Mouse (Mus musculus) hindbrain, embryonic 11.5 days (tissue): ENCODE data around the gene Gm37419. TPM values are rescaled to one million over a fixed set of nuclear protein-coding genes. Genes with fewer than 3 reads are reported as not detected.

Experiments
- ATAC-seq: fragments of 200-750 bp; cut with Nextera tagmentation; 2 replicates; pipeline ENCODE4 v1.8.0; 2017; ENCODE audit warnings: mild to moderate bottlenecking, moderate TSS enrichment, moderate library complexity; ENCODE audit not compliant: low FRiP score
- DNase-seq: peaks from one replicate; pipeline ENCODE4 v3.0.0-alpha.2; 2015; ENCODE audit warnings: low spot score
- H3K27ac ChIP-seq: fragments of 300-500 bp; sonication (generic); 2 replicates; pipeline ENCODE4 v1.5.1; 2014; ENCODE audit warnings: mild to moderate bottlenecking, low read depth, low read length
- H3K27me3 ChIP-seq: fragments of 300-500 bp; sonication (generic); 2 replicates; pipeline ENCODE4 v1.6.1; 2014; ENCODE audit warnings: mild to moderate bottlenecking, low read length, moderate library complexity, mixed read lengths; ENCODE audit not compliant: control insufficient read depth, insufficient read depth
- H3K36me3 ChIP-seq: fragments of 300-500 bp; sonication (generic); 2 replicates; pipeline ENCODE4 v1.6.1; 2014; ENCODE audit warnings: mild to moderate bottlenecking, low read length, moderate library complexity, mixed read lengths; ENCODE audit not compliant: control insufficient read depth, insufficient read depth
- H3K4me1 ChIP-seq: fragments of 300-500 bp; sonication (generic); replicated peaks from 2 replicates; pipeline ENCODE4 v1.6.1; 2014; ENCODE audit warnings: low read length, mixed read lengths; ENCODE audit not compliant: control insufficient read depth, insufficient read depth
- H3K4me2 ChIP-seq: fragments of 300-500 bp; sonication (generic); replicated peaks from 2 replicates; pipeline ENCODE4 v1.6.1; 2014; ENCODE audit warnings: mild to moderate bottlenecking, low read depth, low read length
- H3K4me3 ChIP-seq: fragments of 300-500 bp; sonication (generic); 2 replicates; pipeline ENCODE4 v1.5.1; 2014; ENCODE audit warnings: low read depth, low read length
- H3K9ac ChIP-seq: fragments of 300-500 bp; sonication (generic); 2 replicates; pipeline ENCODE4 v1.6.1; 2014; ENCODE audit warnings: low read depth, low read length
- H3K9me3 ChIP-seq: fragments of 300-500 bp; sonication (generic); 2 replicates; pipeline ENCODE4 v1.6.1; 2016; ENCODE audit warnings: low read length; ENCODE audit not compliant: control insufficient read depth
- WGBS: fragments of 180-500 bp; shearing (Covaris S2); extraction: QIAGEN DNeasy Blood & Tissue Kit; methylation state at CpG from one replicate; pipeline ENCODE4 v1.1.7; 2014; 5-methylcytosine and 5-hydroxymethylcytosine counted together
- polyA plus RNA-seq: library from polyadenylated mRNA; unstranded; fragments of >200 nt; fragmentation: Nextera tagmentation; extraction: Ambion mirVana; gene quantifications from 2 replicates; pipeline ENCODE4 v1.2.1, GENCODE M21; 2014

The Gm37419 gene
- polyA plus RNA-seq, 1 experiment from 2014 or later: not detected

- Histone ChIP-seq H3K4me2 (peak overlapping the region; percentile 53), H3K9ac (no peak overlapping the region), H3K36me3 (no peaks in the 10 kb centered on the region), H3K27me3 (peaks cover 54% of the 10 kb centered on the region), H3K4me1 (peaks cover 6% of the 10 kb centered on the region), H3K27ac (no peak overlapping the region), H3K4me3 (peak overlapping the region; percentile 29), H3K9me3 (no peaks in the 10 kb centered on the region)
- DNase-seq: peak; percentile 79
- WGBS: under 1% methylated on average over 33 of the region's 33 CpGs
- ATAC-seq: peak; percentile 26
These were observed 5.2 kb upstream of the Gm37419 start for GRCm38 (mm10) chr16:23982891-23983588.

DNA sequence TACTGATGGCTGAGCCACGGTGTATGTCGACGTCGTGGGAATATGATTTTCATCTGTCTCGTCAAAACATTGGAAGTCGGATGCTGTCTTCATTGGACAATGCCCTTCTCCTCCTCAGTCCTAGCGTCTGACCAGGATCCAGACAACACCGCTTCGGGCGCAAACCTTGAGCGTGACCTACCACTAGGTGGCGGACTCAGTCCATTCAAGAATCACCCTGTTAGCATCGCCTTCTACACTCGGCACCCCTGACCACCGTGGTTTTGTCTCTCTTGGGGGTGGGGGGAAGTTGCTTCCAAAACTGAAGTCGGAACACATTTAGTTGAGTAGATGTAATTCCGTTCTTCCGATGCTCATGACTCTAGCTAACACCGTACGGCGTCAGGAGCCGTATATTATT lies 4.1 kb upstream of the Gm37419 start:
- H3K9me3 ChIP-seq: no peaks in the 10 kb centered on the region
- peaks cover 6% of the 10 kb centered on the region for H3K4me1 ChIP-seq
- H3K4me2 ChIP-seq: peak overlapping the region; percentile 55
- ATAC-seq: peak; percentile 62
- H3K4me3 ChIP-seq: peak overlapping the region; percentile 31; the same call in 1 of the 2 replicates
- H3K27me3 ChIP-seq: peaks cover 52% of the 10 kb centered on the region
- H3K9ac ChIP-seq: no peak overlapping the region
- WGBS: 1% methylated on average over 22 of the region's 22 CpGs
- DNase-seq: peak; percentile 93
- H3K27ac ChIP-seq: no peak overlapping the region
- H3K36me3 ChIP-seq: no peaks in the 10 kb centered on the region

- Histone ChIP-seq H3K4me2 (peak overlapping the region; percentile 55), H3K36me3 (no peaks in the 10 kb centered on the region), H3K27me3 (peaks cover 45% of the 10 kb centered on the region), H3K9me3 (no peaks in the 10 kb centered on the region), H3K27ac (no peak overlapping the region), H3K4me1 (peaks cover 6% of the 10 kb centered on the region), H3K4me3 (peak overlapping the region; percentile 31), H3K9ac (no peak overlapping the region)
- DNase-seq: peak; percentile 62
- no peak for ATAC-seq
- 2% methylated on average over 22 of the region's 22 CpGs for WGBS
These were observed 3.4 kb upstream of the Gm37419 start for GRCm38 (mm10) chr16:23984760-23985466.

- peak; percentile 52 for DNase-seq
- Histone ChIP-seq H3K27me3 (peaks cover 42% of the 10 kb centered on the region), H3K4me1 (peaks cover 6% of the 10 kb centered on the region), H3K9me3 (no peaks in the 10 kb centered on the region), H3K27ac (no peak overlapping the region), H3K36me3 (no peaks in the 10 kb centered on the region), H3K4me3 (no peak overlapping the region), H3K4me2 (no peak overlapping the region), H3K9ac (no peak overlapping the region)
- WGBS: 4% methylated on average over 6 of the region's 6 CpGs
- ATAC-seq: no peak
These were observed 2.8 kb upstream of the Gm37419 start for GRCm38 (mm10) chr16:23985467-23985861.

DNA sequence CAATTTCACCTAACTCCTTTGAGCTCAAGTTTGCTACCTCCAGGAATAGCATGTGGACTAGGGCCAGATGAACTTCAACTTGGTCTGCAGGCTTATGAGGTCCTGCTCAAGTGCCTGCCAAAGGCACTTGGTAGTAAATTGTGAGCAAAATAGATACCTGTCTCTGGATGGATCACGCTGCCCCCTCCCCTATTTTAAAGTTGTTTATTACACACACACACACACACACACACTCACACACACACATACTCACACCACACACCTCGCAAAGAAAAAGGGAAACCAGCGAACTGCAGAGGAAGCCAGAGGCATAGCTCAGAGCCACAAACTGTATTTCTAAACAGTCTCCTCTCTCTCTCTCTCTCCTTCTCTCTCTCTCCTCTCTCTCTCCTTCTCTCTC lies 2.1 kb upstream of the Gm37419 start:
- peak; percentile 21 for DNase-seq
- Histone ChIP-seq H3K9ac (no peak overlapping the region), H3K4me3 (no peak overlapping the region), H3K36me3 (no peaks in the 10 kb centered on the region), H3K4me1 (peaks cover 6% of the 10 kb centered on the region), H3K27ac (no peak overlapping the region), H3K4me2 (no peak overlapping the region; the same call in 1 of the 2 replicates), H3K9me3 (no peaks in the 10 kb centered on the region), H3K27me3 (peaks cover 35% of the 10 kb centered on the region)
- 8% methylated on average over 3 of the region's 3 CpGs for WGBS
- ATAC-seq: no peak

GRCm38 (mm10) chr16:23986871-23987270 lies 1.4 kb upstream of the Gm37419 start:
- ATAC-seq: no peak

DNA sequence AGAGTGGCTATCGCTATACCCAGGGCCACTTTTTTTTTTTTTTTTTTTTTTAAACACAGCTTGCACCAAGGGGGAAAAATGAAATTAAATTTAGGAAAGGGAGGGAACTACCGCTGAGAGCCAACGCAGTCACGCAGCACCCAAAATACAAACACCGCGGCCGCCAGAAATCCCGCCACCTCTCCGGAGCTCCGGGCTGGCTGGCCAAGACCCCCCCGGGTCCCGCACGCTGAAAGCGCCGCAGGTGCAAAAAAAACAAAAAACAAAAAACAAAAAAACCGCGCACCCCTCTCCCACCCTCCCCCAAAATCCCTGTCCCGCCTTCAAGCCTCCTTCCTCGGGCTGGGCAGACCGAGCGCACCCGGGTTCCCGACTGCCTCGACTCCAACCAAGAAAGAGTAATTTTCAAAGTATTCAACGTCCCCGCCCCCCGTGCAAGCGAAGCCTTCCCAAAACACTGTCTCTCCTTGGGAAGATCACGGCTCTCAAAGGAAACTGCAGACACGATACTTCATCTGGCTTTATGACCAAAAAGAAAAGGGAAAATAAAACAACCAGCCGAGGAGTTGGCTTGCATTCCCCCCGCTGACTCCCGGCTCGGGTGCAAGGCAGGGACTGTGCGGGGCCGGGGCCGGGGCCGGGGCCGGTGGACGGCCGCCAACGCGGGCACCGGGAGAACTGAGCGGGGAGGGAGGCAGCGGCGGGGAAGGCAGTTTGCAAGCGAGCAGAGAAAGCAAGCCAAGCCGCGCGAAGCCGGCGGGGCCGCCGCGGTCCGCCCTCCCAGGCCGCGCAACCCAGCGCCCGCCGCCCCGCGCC lies 733 bp upstream of the Gm37419 start:
- no peaks in the 10 kb centered on the region for H3K36me3 ChIP-seq
- peak overlapping the region; percentile 58 for H3K4me3 ChIP-seq
- H3K27ac ChIP-seq: peak overlapping the region; percentile 95; the same call in 1 of the 2 replicates
- ATAC-seq (no peak), DNase-seq (peak; percentile 66)
- H3K4me2 ChIP-seq: peak overlapping the region; percentile 97
- peaks cover 27% of the 10 kb centered on the region for H3K27me3 ChIP-seq
- no peaks in the 10 kb centered on the region for H3K9me3 ChIP-seq
- H3K4me1 ChIP-seq: peaks cover 6% of the 10 kb centered on the region
- under 1% methylated on average over 63 of the region's 64 CpGs for WGBS
- peak overlapping the region; percentile 67 for H3K9ac ChIP-seq

More at GRCm38 (mm10) chr16:23986871-23987270, 1.4 kb upstream of the Gm37419 start:
- H3K27me3 ChIP-seq: peaks cover 30% of the 10 kb centered on the region
- H3K36me3 ChIP-seq: no peaks in the 10 kb centered on the region
- H3K27ac ChIP-seq: no peak overlapping the region
- no peak overlapping the region; the same call in 1 of the 2 replicates for H3K9ac ChIP-seq
- peak overlapping the region; percentile 58 for H3K4me3 ChIP-seq
- WGBS: 0% methylated on average over 17 of the region's 17 CpGs
- H3K9me3 ChIP-seq: no peaks in the 10 kb centered on the region
- H3K4me1 ChIP-seq: peaks cover 6% of the 10 kb centered on the region
- DNase-seq: peak; percentile 57
- peak overlapping the region; percentile 97 for H3K4me2 ChIP-seq

DNA sequence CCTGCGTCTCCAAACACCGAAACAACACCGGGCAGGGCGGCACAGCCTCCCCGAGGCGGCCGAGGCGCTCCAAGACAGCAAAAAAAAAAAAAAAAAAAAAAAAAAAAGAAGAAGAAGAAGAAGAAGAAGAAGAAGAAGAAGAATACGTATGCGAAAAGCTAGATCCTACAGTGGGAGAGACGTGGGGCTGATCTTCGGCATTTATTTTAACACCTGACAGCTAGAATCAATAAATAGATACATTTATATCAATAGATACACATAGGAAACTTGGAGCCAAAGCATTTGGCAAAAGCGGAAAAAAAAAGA lies 171 bp upstream of the Gm37419 start:
- Histone ChIP-seq H3K36me3 (no peaks in the 10 kb centered on the region), H3K4me2 (peak overlapping the region; percentile 97), H3K9ac (peak overlapping the region; percentile 82), H3K9me3 (no peaks in the 10 kb centered on the region), H3K4me3 (peak overlapping the region; percentile 58), H3K27ac (peak overlapping the region; percentile 95; the same call in 1 of the 2 replicates), H3K27me3 (peaks cover 27% of the 10 kb centered on the region), H3K4me1 (peaks cover 6% of the 10 kb centered on the region)
- 0% methylated on average over 13 of the region's 13 CpGs for WGBS
- no peak for DNase-seq
- no peak for ATAC-seq
